Mouse (Mus musculus) liver, embryonic 14.5 days (tissue): ENCODE measurements around the gene Nav1.

Experiments used
- CTCF ChIP-seq: IDR thresholded peaks from 2 replicates; pipeline ENCODE4 v1.5.1; 2016; ENCODE audit warnings: antibody characterized with exemption, low read depth, control low read depth
- EP300 ChIP-seq: IDR thresholded peaks from 2 replicates; pipeline ENCODE4 v1.6.1; 2016; ENCODE audit warnings: antibody characterized with exemption, low read depth

DNA sequence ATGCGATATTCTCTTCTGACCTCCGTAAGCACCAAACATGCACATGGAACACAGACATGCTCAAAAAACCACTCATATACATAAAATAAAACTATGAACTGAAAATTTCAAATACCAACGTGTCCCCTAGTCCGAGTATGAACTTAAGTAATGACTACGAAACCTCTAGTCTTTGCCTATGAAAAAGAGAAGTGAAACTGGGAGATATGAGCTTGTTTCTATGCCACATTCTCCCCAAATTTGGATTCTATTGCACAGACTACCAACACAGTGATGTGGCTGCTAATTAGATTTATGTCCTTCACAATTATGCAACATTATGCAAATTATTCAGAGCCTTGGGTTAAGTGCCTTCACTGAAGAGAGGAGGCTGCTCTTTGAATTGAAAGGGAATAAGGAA, 207.6 kb downstream of the Nav1 start:
- TF ChIP-seq CTCF (no peak), EP300 (no peak)
